Mouse (Mus musculus): ENCODE data around the gene Rtl5. TPM values are rescaled to one million over a fixed set of nuclear protein-coding genes. Genes with fewer than 3 reads are reported as not detected.
"Not testable (repeated sequence)": the region's sequence is repeated elsewhere in the genome, so short reads cannot be mapped to it uniquely, and the experiment has no call there.

Rtl5 gene
- 10 to 100 TPM; 14.7 to 20.6 TPM for total RNA-seq (2021)

DNA sequence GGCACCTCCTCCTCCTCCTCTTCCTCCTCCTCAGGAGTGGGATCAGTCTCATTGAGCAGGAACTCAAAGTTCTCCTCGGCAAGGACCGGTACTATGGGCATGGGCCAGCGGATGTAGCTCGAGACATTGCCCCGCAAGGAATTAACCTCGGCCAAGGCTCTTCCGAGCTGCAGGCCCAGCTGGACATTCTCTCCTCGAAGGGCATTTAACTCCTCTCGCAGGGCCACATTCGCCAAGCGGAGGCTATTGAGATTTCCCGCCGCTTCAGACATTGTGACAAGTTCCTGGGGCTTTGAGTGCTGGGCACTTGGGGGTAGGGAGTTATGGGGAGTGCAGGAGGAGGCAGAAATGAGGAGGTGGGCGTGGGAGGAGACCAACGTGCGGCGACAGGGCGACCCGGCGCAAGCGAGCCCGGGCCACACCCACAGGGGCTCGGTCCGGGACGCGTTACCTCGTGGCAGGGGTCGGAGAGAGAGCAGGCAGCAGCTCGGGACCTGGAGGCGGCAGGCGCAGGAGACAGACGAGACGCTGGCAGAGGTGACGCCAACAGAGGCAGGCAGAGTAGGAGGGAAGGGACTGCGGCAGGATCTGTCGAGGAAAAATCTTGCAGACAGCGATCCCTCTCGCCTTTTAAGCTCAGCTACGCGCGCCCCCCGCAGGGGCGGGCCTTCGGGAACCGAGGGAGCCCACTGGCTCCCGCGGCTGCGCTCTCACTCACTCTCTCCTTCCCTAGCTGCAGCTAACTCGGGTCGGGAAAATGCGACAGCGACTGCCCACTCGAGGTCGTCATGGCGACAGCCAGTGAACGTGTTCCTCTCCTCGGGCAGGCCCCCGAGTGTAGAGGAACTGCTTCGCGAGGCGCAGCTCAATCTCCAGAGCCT, at the start of gene Rtl5:
Gene Rtl5, minus strand, starts transcription at position 714 of the 881 bp plus-strand sequence.
- intact Hi-C loops (cut with DNase I): loop anchor here (5.0 kb wide), 1 partner anchor 46 kb away; the partner anchor contains the start of gene Pin4
- DNase-seq (ENCODE audit: low spot score in 2 of 2): peak; percentile 74

DNA sequence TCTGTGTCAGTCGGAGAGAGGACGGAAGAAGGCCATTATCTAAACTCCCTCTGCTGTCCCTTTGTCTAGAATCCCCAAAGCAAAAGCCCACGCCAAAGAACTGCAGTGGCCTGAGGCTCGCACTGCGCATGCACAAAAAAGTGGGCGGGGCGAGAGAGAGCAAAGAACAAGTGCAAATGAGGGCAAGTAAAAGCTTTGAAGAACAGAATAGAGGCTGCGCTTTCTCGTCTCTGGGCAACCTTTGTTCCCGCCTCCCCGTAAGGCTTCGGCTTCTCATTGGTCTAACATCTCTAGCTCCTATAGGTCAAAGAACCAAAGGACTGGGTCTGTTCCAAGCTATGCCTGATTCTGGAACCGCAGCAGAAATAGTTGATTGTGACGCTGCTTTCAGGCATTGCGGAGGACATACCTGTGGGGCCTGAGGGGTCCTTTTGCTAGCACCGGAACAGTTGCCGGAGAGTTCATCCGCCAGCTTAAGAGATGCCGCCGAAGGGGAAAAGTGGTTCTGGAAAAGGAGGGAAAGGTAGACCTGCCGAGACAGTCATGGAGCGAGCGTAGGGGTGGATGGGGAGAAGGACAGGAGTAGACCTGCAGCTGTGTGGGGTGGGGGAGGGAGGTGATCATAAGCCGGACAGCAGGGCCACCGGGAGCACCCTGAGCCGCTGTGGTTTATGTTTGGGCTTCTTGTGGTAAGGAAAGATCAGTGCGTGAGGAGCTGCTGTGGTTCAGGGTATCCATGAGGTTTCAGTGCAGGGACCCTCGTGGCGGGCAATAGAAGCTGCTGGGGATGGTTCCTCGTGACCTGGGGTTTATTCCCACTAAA, 48.1 kb upstream of the Rtl5 start, which contains the start of gene Pin4:
Gene Pin4, plus strand, starts transcription at position 406 of the 823 bp plus-strand sequence.
- peak; percentile 86 to 88 for DNase-seq (ENCODE audit: low spot score in 2 of 2)
- intact Hi-C loops (cut with DNase I): loop anchor here (5.0 kb wide), 1 partner anchor 47 kb away; the partner anchor contains the start of gene Rtl5

DNA sequence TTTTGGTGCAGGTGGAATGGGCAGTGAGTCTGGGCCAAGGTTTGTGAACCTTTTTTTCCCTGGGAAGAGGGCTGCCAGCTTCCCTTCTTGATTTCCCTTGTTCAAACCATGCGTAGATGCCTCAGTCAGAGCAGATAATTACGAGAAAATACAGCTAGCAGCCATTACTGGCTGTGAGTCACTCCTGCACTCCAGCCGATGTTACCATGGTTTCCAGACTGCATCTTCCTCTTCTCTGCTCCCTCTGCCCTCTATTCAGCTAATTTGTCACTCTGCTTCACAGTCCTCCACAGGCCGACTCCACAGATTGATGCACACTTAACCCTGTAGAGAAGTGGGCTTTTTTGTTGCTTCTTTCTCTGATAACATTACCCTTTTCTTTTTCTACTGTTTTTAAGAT, 44.6 kb upstream of the Rtl5 start:
- peak; percentile 6 to 9 for DNase-seq (ENCODE audit: low spot score in 2 of 2)
- intact Hi-C loops (cut with DNase I): loop anchor here (5.0 kb wide), 1 partner anchor 43 kb away; the partner anchor contains the start of gene Rtl5

DNA sequence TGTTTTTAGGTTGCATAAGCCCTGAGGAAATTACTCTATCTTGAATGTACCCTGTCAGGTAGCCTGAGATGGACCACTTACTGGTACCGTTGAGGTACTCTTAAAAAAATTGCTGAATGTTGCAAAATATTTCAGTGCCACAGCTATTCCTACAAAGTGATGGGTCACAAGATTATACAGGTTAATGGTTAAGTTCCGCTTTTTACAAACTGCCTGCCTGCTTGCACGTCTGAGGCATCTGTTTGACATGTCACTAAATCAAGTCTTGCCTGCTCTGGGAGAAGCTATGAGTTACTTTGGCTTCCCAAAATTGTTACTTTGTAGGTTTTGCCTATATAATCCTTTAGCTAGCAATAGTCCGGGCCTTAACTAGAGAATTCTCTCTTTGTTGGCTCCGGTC, 38.2 kb upstream of the Rtl5 start:
- intact Hi-C loops (cut with DNase I); DNase-seq (ENCODE audit: low spot score in 2 of 2): not testable (repeated sequence)

DNA sequence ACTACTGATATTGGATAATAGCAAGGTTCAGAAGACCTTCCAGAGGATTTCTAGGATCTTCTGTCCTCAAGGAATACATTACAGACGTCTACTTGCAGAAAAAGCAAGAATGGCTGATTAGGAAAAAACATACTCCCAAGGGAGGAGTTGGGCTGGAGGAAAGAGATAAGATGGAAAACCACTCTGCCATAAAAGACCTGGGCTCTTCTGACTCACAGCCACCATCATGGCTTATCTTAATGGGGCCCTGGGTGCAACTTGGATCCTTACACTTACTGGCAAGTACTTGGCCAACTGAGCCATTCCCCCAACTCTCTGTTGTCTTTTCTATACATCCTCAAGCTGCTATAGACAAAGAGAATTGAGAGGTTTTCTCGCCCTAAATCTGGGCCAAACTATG, 32.7 kb upstream of the Rtl5 start:
- intact Hi-C loops (cut with DNase I); DNase-seq (ENCODE audit: low spot score in 2 of 2): not testable (repeated sequence)

DNA sequence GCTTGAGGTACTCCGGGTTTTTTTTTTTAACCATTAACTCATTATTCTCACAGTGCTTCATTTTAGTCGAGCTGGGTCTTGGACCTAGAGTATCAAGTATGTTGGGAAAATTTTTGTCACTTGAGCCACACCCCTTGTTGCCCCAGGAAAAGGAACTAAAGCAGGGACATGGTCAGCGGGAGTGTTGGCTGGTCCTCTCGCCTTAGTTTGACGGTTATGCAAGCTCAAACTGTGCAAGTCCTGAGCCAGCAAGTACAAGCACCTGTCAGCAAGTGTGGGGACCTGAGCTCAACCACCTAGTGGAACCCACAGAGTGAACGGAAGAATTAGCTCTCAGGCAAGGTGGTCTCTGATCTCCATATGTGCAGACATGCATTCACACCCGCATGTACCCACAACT, 30.8 kb upstream of the Rtl5 start:
- DNase-seq (ENCODE audit: low spot score in 2 of 2): no peak
- intact Hi-C loops (cut with DNase I): no loop called here

DNA sequence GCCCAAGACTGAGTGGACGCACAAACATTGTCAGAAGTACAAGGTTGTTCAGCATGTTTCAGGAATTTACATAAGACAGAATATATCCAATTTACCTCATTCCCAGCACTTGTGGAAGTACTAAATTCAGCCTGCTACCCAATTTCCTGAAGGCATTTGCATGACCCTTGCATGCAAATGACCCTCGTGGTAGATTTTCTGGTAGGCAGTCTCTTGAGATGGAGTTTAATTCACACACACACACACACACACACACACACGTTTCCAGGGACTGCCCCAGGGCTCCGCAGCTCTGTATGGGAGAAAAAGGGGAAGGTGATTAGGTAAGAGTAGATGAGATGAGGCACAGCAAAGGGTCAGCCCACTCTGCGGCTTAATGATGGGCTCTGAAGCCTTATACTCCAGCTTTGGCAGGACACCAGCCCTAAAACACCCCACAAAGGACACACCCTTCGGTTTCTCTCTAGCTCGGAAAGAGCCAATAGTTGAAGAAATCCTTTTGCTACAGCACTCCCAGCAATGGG, 23.3 kb upstream of the Rtl5 start:
- DNase-seq (ENCODE audit: low spot score in 2 of 2): no peak
- intact Hi-C loops (cut with DNase I): no loop called here

DNA sequence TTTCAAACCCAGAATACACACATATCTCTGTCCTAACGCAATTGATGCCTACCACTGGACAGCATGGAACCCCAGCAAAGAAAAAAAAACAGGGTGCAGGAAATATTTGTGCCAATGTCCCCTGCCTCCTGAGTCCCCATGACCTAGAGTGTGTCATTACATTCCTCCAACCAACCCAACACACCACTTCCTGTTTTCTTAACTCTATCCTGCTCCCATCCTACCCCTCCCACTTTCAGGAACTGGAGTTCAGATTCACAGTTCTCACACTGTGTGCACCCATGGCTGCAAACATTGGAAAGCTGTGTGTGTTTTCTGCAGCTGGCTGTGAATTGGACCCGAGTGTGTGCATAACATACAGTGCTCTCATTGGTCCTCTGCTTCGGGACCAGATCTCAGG, 19.5 kb upstream of the Rtl5 start:
- intact Hi-C loops (cut with DNase I): no loop called here
- no peak for DNase-seq (ENCODE audit: low spot score in 2 of 2)

DNA sequence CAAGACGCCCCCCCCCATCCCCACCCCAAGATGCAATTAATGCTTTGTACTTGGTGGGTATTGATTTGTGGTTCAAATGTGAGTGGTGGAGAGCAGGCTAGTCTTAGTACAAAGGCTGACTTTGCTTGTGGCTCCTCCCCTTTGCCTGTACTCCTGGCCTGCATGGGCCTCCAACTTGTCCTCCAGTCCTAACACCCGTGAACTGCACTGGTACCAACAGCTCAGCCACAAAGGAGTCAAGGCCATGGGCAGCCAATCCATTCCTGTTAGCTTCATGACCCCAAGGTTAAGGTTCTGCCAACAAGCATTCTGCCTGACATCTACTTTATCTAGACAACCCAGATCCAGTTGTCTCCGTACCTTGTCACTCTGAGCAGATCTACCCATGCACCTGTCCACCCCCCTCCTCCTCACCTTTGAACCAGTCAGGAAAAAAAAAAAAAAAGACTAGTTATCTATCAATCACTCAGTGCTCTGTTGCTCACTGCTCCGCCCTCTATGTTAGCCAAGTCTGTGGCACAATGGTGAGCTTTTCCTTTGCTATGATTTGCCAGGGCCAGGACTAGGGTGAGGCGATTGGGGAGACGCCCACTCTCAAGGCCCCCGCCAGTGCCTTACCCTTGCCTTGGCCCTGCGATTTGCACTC, 14.8 kb upstream of the Rtl5 start:
- intact Hi-C loops (cut with DNase I): no loop called here
- DNase-seq (ENCODE audit: low spot score in 2 of 2): no peak

DNA sequence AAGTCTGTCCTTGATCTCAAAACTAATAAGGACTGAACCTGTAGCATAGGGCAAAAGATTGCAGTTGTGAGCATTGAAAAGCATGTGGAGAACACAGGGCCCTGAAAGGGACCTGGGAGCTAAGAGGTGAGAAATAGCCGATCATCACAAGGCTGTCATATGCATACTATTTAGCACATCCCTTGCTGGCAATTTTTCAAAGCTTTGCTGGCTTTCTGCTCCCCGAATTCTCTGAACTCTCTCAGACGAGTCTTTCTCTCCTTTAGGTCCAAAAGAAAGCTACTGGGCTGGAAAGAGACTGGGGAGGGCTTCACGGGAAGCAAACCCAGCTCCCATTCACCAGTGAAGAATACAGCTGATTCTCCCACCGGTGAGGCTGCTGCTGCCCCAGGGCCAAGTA, 11.2 kb upstream of the Rtl5 start:
- intact Hi-C loops (cut with DNase I): no loop called here
- no peak for DNase-seq (ENCODE audit: low spot score in 2 of 2)

DNA sequence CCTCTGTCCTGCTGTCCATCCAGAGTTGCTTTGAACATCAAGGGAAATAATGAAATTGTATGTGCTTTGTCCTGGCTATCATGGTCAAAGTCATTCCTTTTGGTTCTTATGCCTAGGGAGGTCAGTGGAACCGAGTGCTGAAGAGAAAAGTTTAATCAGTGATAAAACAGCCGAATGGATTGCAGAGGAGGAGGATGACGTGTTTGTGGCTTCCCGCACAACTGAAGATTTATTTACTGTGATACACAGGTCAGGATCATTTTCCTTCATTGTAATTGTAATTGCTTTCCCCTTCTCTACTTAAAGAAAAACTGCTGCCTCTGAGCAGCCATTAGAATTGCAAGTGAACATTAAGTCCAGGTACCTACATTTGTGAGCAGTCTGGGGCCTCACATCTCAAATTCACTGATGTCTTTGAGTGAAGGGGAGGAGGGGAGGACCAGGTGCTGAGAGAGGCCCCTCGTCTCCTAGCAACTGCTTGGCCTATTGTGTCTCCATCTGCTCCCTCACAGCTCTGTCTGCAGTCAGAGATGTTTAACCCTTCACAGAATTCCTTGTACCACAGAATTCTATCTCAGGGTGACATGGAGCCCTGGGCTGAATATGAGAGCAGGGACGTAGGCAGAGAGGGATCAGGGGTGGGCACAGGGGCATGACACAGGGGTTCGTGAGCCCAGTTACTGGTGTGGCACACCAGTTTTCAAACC, 10.6 kb upstream of the Rtl5 start:
- intact Hi-C loops (cut with DNase I): no loop called here
- DNase-seq (ENCODE audit: low spot score in 2 of 2): no peak

DNA sequence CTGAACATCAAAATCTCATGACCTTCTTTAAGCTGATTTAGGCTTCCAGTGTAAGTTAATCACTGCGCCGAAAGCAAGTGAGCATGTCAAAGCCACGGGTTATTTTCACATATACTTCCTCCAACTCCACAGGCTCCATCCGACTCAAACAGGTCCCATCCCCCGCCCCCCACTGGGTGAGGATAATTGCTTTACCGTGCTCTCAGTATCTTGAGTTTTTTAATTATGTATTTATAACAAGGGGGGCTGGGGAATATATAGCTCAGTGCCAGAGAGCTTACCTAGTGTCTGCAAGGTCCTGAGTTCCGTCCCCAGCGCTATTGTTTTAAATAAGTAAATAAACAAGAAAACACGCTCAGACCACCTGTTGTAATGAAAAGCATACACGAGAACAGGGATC, 10.0 kb upstream of the Rtl5 start:
- intact Hi-C loops (cut with DNase I): no loop called here
- DNase-seq (ENCODE audit: low spot score in 2 of 2): no peak

DNA sequence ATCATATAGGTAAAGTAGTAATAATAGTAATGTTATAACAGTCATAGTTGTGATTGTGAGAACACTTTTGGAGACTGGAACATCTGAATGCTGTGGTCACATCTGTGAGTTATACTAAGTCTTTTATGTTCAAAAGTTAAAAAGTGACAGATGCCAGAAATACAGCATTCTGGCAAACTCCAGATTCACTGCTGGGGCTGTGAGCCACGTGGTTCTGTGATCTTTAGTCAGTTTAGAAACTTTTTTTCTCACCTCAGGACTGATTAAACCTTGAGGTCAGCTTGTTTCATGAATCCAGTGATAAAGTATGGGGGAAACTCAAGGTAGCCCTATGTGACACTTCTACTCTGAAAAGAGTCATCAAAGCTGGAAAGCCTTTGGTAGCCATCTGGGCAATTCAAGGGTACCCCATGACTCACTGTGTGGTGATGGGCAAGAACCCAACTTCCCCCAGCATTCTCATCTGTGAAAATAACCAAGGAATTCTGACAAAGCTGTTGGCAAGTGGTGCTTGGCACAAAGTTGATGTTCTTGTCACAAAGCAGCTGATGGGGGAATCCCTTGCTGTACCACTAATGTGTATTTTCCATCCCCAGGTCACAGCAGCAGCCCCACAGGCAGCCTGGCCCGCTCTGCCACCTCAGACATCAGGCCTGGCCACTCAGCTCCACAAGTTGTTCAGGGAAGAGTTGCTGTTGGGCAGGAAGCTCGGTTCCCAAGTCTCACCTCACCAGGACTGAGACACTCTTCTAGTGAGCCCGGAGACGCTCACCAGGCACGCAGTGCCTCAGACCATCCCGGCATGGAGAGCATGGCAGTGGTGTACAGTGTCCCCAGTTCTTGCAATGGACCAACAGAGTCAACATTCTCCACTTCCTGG, 6.0 kb upstream of the Rtl5 start:
- intact Hi-C loops (cut with DNase I): no loop called here
- DNase-seq (ENCODE audit: low spot score in 2 of 2): no peak

DNA sequence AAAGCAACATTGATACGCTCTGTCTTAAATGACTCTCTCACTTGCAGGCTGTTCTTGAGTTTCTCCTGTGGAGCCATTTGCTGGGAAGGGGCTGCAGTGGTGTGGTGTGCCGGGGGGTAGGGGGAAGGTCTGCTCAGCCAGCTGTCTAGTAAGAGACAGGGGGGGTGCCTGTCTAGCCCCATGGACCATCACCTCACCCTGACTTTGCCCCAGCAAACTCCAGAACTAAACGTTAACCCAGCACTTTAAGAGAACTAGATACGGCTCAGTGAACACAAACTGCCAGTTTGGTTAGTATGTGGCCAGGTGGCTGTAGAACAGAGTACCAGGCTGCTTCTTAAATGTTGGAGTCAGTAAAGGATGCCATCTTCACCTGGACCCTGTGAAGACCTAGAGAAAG, 4.1 kb upstream of the Rtl5 start:
- DNase-seq (ENCODE audit: low spot score in 2 of 2): no peak
- intact Hi-C loops (cut with DNase I): no loop called here

DNA sequence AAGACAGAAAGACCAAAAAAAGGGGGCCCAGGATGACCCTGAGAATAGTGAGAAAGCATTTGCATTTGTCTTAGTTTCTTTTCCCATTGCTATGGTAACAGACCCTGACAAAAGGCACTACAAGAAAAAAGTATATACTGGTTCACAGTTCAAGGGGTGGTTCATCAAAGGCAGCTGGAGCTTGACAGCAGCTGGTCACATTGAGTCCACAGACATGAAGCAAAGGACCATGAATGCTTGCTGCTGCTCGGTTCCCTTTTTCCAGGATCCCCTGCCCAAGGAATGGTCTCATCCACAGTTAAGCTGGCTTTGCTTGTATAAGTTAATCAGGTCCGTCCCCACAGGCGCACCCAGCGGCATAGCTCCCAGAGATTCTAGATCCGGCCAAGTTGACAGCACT, 3.3 kb upstream of the Rtl5 start:
- no peak for DNase-seq (ENCODE audit: low spot score in 2 of 2)
- intact Hi-C loops (cut with DNase I): loop anchor here (5.0 kb wide), 1 partner anchor 43 kb away; the partner anchor contains the start of gene Pin4

DNA sequence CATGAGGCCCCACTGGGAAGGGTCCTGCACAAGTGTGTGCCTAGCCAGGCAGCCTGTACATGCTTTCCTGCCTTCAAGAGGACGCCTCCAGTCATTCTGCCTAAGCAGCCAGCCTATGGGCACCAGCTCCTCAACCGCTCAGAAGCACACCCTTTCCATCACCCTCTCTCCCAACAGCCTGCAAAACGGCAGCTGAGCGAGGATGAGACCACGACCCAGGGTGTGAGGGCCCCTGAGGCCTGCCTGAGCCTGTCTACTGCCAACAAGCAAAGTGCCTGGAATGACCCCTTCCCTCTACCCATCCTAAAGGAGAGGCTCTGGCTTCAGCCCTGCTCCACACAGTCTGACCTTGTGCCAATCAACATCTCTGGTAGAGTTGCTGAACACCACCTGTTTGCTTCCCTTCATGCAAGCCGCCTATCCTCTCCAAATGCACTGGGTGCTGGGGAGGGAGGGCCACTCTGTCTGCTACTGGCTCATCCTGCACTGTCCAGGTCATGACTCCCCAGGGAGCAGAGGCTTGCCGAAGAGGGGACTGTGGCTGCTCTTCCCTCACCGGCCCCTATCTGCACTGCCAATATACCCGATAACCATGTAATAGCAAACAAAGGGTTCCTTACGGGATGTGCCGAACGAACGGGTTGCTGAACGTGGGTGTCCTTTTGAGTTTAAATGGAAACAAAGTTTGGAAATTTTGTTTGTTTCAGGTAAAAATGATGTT, 2.7 kb upstream of the Rtl5 start:
- intact Hi-C loops (cut with DNase I): loop anchor here (5.0 kb wide), 1 partner anchor 44 kb away; the partner anchor contains the start of gene Pin4

DNA sequence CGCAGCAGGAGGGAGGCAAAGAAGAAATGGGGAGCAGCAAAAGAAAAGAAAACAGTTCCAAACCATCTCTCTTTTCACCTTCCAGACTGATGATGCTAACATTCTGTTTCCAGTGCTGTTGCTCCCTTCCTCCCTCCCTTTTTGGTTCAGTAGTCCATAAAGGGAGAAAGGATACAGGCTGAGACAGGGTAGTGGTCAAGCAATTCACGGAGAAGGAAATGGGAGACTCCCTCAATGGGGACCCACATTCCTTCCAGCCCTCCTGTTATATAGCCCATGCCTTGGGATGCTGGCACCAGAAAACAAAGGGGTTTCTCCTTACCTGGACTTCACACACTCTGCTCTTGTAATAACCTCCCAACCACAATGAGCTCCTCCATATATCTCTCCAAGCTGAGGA, 413 bp upstream of the Rtl5 start:
- no peak for DNase-seq (ENCODE audit: low spot score in 2 of 2)
- intact Hi-C loops (cut with DNase I): loop anchor here (5.0 kb wide), 1 partner anchor 46 kb away; the partner anchor contains the start of gene Pin4

More for the DNA sequence above, 2.7 kb upstream of the Rtl5 start:
- DNase-seq (ENCODE audit: low spot score in 2 of 2): no peak
